Mouse (Mus musculus): ENCODE measurements at regions not wholly inside any gene's neighbourhood (a gene's known extent, or its start where the extent isn't known, plus 50 kb on each side); places are given as distances from the start of the nearest gene placed in this dataset.

DNA sequence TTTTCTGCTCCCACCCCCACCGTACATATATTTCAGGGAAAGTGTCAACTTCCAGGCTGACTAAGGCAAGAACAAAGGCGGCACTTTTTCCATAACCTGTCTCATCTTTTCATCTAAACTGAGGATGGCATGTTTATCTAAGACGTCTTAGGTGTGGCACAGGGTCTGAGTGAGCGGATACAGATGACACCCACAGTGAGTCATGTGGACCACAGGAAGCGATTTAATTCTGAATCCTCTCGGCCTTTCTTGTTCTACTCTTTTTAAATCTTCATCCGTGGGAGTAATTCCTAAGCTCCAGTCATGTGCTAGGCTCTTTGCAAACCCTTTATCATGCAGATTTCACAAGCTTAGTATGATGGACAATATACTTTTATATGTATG lies 171.9 kb upstream of the Slc24a2 start:
- ATAC-seq (replicated peaks; ENCODE audit: insufficient number of reproducible peaks, low FRiP score, low TSS enrichment, poor library complexity, severe bottlenecking) = no peak

- no peak for ATAC-seq (replicated peaks; ENCODE audit: insufficient number of reproducible peaks, low FRiP score, low TSS enrichment, poor library complexity, severe bottlenecking)
Observed at GRCm38 (mm10) chr4:87401316-87402172, 171.3 kb upstream of the Slc24a2 start.

DNA sequence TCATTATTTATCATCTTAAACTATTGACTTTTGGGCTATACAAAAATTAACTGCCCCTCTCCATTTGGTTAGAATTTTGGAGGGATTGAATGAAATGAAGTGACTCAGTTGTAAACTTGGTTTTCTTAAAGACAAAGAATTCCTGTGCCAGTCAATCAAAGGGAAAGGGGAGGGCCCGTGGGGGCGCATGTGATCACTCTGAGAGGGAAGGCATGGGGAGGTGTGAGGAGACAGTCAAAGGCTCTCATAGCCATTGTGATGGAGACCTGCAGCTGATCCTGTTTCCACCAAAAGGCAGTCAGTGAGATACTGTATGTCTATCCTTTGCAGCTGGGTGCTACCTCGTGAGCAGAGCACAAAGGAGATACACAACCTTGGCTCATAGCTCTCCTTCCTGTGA lies 156.6 kb upstream of the Slc24a2 start:
- no peak for ATAC-seq (replicated peaks; ENCODE audit: insufficient number of reproducible peaks, low FRiP score, low TSS enrichment, poor library complexity, severe bottlenecking)

DNA sequence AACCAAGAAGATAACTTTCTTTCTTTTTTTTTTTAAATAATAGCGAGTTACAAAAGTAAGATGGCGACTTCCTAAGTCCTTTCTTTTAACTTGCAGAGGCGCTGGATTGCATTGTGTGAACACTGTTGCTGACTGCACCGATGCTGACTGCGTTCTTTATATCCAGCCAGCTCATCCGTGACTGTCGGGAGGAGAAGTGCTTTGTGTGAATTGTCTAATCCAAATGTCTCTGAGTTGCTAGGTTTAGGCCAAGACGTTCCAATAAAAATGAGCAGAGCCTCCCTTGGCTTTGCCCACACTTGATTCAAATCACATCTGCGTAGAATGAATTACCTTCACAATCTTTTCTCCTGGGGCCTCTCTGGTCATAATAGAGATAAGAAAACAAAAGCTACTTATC lies 156.0 kb upstream of the Slc24a2 start:
- no peak for ATAC-seq (replicated peaks; ENCODE audit: insufficient number of reproducible peaks, low FRiP score, low TSS enrichment, poor library complexity, severe bottlenecking)

DNA sequence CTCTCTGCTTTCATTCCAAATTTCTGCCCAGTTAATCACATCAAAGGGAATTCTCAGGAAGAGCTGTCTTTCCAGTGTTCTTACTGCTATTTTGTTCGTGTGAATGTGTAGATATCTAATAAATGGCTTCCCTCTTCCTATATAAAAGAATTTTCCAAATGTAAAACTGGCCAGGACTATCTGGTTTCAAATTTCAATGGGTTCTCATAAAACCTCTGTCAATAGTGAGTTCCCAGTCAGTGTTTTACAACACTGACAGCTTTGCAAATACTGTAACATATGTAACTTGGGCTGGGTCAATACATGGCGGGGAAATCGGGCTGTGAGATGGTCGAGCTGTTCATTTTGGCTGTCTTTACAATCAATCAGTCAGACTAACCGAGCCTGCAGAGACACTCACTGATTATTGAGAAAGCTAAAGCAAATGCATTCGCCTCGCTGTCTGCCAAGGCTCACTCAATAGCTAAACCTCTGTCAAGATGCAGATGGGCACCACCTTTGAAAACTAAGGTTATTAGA lies 155.0 kb upstream of the Slc24a2 start:
- no peak for ATAC-seq (replicated peaks; ENCODE audit: insufficient number of reproducible peaks, low FRiP score, low TSS enrichment, poor library complexity, severe bottlenecking)

DNA sequence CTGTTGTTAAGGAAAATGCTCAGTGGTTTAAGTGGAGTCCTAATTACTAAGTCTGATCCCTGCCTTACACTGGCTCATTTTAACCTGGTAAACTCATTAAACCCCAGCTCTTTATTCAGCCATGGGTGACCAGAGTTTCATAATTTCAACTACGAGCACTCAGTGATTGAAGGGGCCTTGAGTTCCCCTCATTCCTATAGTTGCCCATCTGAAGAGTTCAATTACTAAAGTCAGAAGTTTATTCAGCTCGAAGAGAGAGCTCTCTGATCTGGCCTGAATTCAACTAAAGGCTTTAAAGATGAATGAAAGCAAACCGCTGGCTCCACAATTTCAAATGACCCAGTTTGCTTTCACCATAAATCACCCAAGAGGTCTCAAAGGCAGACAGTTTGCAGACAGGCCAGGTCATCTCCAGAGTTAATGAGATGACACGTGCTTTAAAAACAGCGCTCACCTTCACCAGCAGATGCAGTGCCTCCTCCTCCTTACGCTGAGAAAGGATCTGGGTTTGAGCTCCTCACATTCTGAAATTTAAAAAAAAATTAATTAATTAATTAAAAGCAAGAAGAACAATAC lies 154.3 kb upstream of the Slc24a2 start:
- no peak for ATAC-seq (replicated peaks; ENCODE audit: insufficient number of reproducible peaks, low FRiP score, low TSS enrichment, poor library complexity, severe bottlenecking)

DNA sequence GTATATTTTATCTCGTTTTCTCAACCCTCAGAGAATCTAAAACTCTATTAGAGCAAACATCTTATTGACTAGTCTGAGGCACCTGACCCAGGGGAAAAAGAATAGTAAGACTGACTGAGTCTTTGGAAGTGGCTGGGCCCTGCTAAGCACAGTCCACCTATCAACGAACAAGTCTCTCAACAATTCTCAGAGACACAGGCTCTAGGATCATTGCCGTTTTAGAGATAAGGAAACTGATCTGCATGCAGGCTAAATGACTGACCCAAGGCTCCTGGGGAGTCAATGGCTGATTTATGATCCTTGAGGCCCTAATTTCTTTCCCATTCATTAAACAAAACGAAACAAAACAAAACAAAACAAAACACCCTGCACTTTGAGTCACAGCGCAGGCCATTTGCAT lies 150.4 kb upstream of the Slc24a2 start:
- ATAC-seq (replicated peaks; ENCODE audit: insufficient number of reproducible peaks, low FRiP score, low TSS enrichment, poor library complexity, severe bottlenecking) = no peak

DNA sequence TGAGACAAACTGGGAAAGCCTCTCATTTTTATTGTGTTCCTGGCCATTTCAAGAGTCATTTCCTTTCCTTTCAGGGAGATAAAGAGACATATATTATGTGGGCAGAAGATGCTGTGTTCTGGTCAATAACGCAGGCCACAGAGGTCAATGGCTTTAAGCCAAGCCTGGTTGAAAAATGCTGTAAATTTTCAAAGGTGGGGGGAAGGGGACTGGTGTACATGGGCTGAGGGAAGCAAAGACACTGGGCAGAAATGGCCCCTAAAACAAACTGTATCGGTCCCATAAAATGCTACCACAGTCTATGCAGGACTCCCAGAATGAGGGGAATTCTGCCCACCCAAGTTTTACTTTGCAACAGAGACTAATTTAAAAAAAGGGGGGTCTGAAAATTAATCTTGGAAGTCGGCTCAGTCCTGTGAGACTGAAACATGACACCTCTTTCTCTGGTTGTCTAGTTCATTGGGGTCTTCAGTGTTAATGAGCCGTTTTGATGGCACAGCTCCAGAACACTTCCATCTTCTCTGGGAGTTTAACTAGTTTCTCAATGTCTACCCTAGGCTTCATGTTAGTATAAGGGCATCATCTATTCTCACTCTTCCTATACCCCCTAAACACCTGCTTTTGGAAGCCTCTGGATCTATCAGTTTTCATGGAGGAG lies 149.4 kb upstream of the Slc24a2 start:
- no peak for ATAC-seq (replicated peaks; ENCODE audit: insufficient number of reproducible peaks, low FRiP score, low TSS enrichment, poor library complexity, severe bottlenecking)

- ATAC-seq (replicated peaks; ENCODE audit: insufficient number of reproducible peaks, low FRiP score, low TSS enrichment, poor library complexity, severe bottlenecking) = no peak
Observed at GRCm38 (mm10) chr4:87371960-87372359, 141.7 kb upstream of the Slc24a2 start.

GRCm38 (mm10) chr4:87369626-87370234 lies 139.5 kb upstream of the Slc24a2 start:
- no peak for ATAC-seq (replicated peaks; ENCODE audit: insufficient number of reproducible peaks, low FRiP score, low TSS enrichment, poor library complexity, severe bottlenecking)

- no peak for ATAC-seq (replicated peaks; ENCODE audit: insufficient number of reproducible peaks, low FRiP score, low TSS enrichment, poor library complexity, severe bottlenecking)
Observed at GRCm38 (mm10) chr4:87368413-87369160, 138.3 kb upstream of the Slc24a2 start.

DNA sequence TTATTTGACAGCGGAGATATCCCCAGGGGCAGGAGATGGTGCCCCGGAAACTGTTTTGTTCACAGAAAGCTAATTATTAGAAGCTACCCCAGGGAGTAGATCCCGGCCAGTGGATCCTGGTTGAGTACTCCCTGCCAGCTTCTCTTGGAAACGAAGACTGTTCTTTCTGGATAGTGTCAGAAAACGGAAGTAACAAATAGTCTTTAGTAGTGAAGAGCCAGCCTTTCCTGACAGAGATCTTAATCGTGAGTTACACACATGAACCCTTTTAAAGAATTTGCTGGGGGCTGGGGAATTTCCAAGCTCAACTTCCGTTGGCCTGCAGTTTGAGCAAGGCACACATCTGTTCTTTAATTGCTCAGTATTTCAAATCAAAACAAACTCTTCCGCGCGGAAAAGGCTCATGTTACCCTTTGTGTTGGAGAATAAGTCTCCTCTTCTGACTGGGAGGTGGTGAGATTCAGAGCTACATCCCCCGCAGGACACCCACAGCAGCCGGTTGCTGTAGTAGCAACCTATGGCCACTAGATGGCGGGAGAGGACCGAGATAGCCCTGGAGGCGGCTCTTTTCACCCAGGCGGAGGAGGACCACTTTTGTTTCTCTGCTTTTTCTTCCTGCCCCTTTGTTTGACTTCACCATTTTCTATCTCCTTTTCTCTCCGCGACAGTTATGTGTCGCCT lies 137.6 kb upstream of the Slc24a2 start:
- peak; percentile 89 for ATAC-seq (replicated peaks; ENCODE audit: insufficient number of reproducible peaks, low FRiP score, low TSS enrichment, poor library complexity, severe bottlenecking)

DNA sequence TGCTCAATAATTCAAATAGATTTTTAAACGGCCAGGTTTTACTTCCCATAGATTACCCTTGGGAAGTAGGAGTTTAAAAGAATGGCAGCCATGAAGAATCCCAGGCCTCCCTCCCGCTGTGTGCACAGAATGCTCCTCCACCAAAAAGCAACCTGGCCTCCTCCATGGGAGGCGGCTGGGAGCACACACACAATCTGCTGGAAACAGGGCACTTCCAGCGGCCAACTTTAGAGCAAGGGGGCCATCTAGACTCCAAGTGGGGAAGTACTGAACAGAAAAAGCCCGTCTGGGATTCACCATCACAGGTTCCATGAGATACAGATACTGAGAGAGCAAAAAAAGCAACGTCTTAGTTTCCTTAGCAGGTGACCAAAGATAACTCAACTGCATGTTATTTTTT lies 131.9 kb upstream of the Slc24a2 start:
- no peak for ATAC-seq (replicated peaks; ENCODE audit: insufficient number of reproducible peaks, low FRiP score, low TSS enrichment, poor library complexity, severe bottlenecking)

DNA sequence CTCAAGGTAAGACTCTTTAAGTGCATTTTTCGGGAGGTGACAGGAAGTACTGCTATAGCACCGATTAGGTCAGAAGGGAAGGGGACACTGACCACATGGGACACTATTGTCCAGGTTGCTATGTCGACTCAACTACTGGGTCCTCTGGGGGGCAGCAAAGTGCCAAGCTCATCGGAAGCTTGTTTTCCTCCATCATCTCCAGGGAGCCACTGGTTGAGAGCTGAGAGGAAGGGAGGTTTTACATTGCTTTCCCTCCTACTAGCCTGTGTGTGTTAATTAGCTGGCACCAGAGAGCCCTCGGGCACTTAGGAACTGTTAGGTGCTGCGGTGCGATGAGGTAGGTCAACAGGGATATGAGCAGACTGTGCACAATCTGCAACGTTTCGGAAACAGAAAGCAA lies 129.2 kb upstream of the Slc24a2 start:
- ATAC-seq (replicated peaks; ENCODE audit: insufficient number of reproducible peaks, low FRiP score, low TSS enrichment, poor library complexity, severe bottlenecking) = no peak

DNA sequence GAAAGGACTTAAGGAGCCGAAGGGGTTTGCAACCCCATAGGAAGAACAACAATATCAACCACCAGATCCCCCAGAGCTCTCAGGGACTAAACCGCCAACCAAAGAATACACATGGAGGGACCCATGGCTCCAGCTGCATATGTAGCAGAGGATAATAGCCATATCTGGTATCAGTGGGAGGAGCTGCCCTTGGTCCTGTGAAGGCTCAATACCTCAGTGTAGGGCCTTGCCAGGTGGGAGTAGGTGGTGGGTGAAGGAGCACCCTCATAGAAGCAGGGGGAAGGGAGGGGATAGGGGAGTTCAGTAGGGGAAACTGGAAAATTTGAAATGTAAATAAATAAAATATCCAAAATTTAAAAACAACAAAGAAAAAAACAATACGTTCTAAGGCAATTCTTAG lies 128.7 kb upstream of the Slc24a2 start:
- no peak for ATAC-seq (replicated peaks; ENCODE audit: insufficient number of reproducible peaks, low FRiP score, low TSS enrichment, poor library complexity, severe bottlenecking)

DNA sequence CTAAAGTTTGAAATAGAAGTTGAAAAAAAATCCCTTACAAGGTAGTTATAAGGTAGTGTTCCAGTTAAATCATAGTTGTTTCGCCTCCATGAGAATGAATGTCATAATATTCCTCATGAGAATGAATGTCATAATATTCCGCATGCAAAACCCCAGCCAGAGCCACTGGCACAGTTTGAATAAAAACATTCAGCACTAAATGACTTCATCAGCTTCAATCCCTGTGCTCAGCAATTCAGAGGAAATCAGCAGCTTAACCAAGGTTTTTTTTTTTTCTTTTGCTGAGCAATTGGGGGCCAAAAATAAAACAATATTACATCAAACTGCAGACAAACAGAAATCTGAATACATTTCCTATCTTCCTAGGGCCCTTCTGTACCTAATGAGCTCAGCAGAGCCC lies 102.7 kb upstream of the Slc24a2 start:
- no peak for ATAC-seq (replicated peaks; ENCODE audit: insufficient number of reproducible peaks, low FRiP score, low TSS enrichment, poor library complexity, severe bottlenecking)

GRCm38 (mm10) chr4:87329136-87329535 lies 98.9 kb upstream of the Slc24a2 start:
- ATAC-seq (replicated peaks; ENCODE audit: insufficient number of reproducible peaks, low FRiP score, low TSS enrichment, poor library complexity, severe bottlenecking) = no peak

- ATAC-seq (replicated peaks; ENCODE audit: insufficient number of reproducible peaks, low FRiP score, low TSS enrichment, poor library complexity, severe bottlenecking) = no peak
Observed at GRCm38 (mm10) chr4:87321726-87322349, 91.6 kb upstream of the Slc24a2 start.
